Mouse (Mus musculus): ENCODE results near the gene Gm37419. TPM values are rescaled to one million over a fixed set of nuclear protein-coding genes. Genes with fewer than 3 reads are reported as not detected.
A peak's percentile ranks its signal among the peaks of the same experiment; 100 is the strongest.

The Gm37419 gene
- total RNA-seq, 2 experiments from 2014 or later: not detected

DNA sequence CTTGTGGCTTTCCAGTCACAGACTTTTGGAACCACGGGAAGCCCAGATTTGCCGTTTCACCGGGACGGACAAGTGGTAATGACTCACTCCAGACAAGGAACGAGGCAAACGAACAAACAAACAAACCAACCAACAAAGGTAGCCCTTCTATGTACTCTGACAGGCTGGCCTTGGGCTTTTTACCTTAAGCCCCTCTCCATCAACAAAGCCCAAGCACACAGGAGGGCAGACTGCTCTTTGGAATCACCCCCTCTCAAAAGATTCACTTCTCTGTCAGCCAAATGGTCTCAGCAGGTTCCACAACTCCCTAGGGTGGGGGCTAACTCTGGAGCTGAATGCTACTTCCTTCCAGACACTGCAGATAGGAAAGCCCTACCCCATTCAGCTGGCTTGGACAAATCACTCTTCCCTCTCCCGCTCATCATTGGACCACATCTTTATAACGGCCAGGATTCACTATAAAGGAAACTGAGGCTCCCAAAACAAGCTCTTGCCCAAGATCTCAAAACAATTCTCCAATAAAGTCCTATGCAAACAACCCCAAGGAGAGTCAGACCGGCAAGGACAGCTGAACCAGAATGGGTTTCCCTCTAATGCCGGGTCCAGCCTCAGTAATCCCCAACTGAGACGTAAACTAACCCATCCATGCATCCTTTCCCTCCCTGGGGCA lies 7.9 kb upstream of the Gm37419 start:
- no peak for DNase-seq

GRCm38 (mm10) chr16:23980991-23981720 lies 7.1 kb upstream of the Gm37419 start:
- DNase-seq: no peak

- DNase-seq: peak; percentile 79
These were observed 6.1 kb upstream of the Gm37419 start for GRCm38 (mm10) chr16:23981925-23982851.

- DNase-seq: peak; percentile 89
These were observed 5.2 kb upstream of the Gm37419 start for GRCm38 (mm10) chr16:23982891-23983588.

- peak; percentile 92 for DNase-seq
These were observed 4.1 kb upstream of the Gm37419 start for GRCm38 (mm10) chr16:23984183-23984582.

- DNase-seq: no peak
These were observed 3.4 kb upstream of the Gm37419 start for GRCm38 (mm10) chr16:23984760-23985466.

- DNase-seq: peak; percentile 69
These were observed 2.8 kb upstream of the Gm37419 start for GRCm38 (mm10) chr16:23985467-23985861.

DNA sequence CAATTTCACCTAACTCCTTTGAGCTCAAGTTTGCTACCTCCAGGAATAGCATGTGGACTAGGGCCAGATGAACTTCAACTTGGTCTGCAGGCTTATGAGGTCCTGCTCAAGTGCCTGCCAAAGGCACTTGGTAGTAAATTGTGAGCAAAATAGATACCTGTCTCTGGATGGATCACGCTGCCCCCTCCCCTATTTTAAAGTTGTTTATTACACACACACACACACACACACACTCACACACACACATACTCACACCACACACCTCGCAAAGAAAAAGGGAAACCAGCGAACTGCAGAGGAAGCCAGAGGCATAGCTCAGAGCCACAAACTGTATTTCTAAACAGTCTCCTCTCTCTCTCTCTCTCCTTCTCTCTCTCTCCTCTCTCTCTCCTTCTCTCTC lies 2.1 kb upstream of the Gm37419 start:
- no peak for DNase-seq

- DNase-seq: no peak
These were observed 1.4 kb upstream of the Gm37419 start for GRCm38 (mm10) chr16:23986871-23987270.

- peak; percentile 74 for DNase-seq
These were observed 733 bp upstream of the Gm37419 start for GRCm38 (mm10) chr16:23987341-23988156.

GRCm38 (mm10) chr16:23988157-23988465 lies 171 bp upstream of the Gm37419 start:
- no peak for DNase-seq

DNA sequence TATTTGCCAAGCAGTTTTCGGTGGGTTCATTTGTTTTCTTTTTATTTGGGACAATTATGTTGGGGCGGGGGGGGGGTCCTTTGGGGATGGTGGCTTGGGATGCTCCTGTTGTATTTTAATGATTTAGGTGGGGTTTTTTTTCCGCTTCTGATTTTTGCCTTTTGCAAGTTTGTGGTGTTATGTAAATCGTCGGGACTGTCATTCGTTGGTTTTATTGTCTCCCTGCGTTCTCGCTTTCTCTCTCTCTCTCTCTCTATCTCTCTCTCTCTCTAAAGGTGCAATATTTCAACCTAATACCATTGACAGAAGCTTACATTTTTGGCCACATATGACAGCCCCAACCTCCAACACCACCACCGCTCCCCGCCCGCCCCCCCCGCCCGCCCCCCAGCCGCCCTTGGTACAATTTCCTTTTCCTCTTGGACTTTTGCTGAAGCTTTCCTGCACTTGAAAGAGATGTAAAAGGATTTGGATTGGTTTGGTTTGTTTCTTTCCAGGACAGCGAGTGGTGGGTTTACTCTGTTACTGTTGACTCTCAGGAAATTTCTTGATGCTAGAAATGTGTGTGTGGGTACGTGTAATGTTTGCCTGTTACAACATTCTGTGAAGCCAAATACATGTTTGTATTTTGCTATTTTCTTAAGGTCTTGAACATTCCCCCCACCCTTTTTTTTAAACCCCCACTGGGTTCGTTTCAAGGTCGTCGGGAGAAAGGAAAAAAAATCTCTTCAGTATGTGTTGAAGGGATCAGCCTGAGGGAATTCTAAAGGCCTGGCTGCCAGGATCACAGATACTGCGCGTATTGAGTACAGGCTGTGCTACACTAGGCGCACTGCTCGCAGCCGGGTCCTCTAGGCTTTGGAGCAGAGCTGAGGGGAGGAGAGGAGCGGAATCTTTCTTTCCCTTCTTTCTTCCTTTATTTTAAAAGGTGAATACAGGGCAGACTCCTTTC lies 1.2 kb downstream of the Gm37419 start:
- no peak for DNase-seq

GRCm38 (mm10) chr16:23990161-23990970 lies 2.1 kb downstream of the Gm37419 start:
- no peak for DNase-seq

DNA sequence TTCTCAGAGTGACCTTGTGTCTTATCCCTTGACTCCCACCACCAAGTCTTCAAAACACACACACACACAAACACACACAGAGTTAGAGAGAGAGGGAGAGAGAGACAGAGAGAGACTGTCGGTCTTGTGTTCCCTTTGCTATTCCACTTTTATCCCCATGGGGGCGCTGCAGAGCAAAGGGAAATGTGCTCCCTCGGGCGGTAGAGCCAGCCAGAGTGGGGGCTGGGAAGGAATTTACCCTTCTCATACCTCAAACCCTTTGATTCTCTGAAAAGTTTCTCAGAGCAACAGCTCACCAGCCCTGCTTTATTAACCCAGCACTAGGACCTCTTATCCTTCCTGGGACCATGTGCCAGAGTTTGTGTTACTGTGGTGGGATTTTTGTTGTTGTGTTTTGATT lies 2.9 kb downstream of the Gm37419 start:
- DNase-seq: peak; percentile 94

DNA sequence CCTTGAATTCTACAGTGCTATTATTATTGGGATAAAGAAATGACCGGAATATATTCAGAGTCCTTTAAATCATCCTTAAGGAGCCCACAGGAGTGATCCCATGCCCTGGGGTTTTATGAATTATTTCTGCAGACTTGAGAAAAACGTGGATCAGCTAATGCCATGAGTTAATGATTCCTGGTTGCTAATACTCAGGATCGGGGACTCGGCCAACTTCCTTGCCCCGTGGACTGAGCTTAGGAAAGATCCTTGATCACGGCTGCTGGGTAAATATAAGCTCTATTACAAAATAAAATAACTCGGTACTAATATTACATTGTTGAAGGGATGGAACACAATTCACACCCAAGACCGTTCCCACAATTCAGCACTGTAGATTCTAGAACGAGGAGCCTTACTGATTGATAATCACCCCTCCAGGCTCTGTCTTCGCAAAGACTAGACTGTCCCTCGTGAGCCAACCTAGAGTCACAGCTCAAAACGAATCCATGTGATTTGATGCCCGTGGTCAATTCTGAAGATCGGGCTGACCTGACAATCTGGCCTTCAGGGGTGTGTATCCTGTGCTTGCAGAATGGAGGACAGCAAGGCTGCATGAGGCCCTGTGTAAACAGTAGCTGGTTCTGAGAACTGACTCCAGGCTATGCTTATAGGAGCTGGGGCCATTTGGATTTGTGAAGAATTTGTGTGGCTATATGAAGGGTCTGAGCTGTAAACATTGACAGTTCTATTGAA lies 3.7 kb downstream of the Gm37419 start:
- no peak for DNase-seq

DNA sequence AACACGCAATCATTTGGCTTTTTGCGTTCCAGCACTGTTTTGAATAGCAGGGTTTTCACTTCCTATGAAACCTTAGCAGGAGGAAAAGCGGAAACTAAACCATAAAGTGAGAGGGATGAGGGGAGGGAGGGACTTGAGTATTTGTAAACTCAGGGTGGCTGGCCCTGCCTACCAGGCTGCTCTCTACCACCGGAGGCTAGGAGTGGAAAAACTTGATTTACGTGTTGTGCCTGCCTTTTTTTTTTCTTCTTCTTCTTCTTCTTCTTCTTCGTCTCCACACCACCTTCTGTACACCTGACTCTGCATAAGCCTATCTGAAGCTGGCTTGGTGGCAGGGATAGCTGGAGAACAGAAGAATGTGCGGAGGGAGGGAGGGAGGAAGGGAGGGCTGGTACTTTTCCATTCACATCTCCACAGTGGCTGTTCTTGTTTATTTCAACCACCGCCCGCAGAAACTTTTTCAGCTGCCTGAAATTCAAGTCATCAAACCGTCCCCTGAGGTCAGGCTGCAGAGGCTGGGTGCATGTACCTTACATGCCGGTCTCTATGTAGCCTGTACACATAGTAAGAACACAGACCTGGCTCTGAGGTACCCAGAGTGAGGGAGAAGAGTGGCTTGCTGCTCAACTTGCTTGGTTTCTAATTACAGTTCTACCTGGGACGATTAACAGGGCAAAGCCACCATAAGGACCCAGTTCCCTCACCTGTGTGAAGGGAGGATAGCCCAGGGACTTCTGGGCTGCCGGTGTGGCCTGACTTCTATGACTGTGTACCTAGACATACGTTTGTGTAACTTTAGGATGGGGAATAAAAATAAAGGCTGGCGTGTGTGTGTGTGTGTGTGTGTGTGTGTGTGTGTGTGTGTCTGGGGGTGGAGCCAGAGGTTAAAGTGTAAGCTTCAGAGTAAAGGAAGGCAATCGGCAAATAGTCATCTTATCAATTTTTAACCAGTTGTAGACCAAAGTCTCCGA lies 5.4 kb downstream of the Gm37419 start:
- no peak for DNase-seq

- DNase-seq: no peak
These were observed 8.1 kb downstream of the Gm37419 start for GRCm38 (mm10) chr16:23996342-23996741.

Data from gastrocnemius, postnatal 10 days (tissue).